Mouse (Mus musculus): Measurements from ENCODE around the gene Bmf. TPM values are rescaled to one million over a fixed set of nuclear protein-coding genes. Genes with fewer than 3 reads are reported as not detected.

The Bmf gene
- polyA plus RNA-seq, 1 experiment from 2014 or later = 6.0 TPM

GRCm38 (mm10) chr2:118495024-118495423 is 54.5 kb downstream of the Bmf start:
- WGBS = 76% methylated on average over 9 of the region's 9 CpGs
- no peak overlapping the region for H3K27ac ChIP-seq (ENCODE audit: low read depth, low read length)
- no peak overlapping the region for H3K4me2 ChIP-seq (ENCODE audit: low read depth, low read length, severe bottlenecking)
- ATAC-seq (replicated peaks; ENCODE audit: low FRiP score) (no peak), DNase-seq (ENCODE audit: low spot score) (no peak)
- no peaks in the 10 kb centered on the region for H3K27me3 ChIP-seq (ENCODE audit: control insufficient read depth, insufficient read depth, low read length)
- no peaks in the 10 kb centered on the region for H3K9me3 ChIP-seq (ENCODE audit: control insufficient read depth, low read length)
- no peak overlapping the region for H3K9ac ChIP-seq (ENCODE audit: low read length)
- peaks cover 5% of the 10 kb centered on the region; the same call in 1 of the 2 replicates for H3K4me1 ChIP-seq (replicated peaks; ENCODE audit: control insufficient read depth, insufficient read depth, low read length)
- no peaks in the 10 kb centered on the region for H3K36me3 ChIP-seq (ENCODE audit: control insufficient read depth, insufficient read depth, low read length)
- H3K4me3 ChIP-seq (ENCODE audit: low read depth, low read length) = no peak overlapping the region

- no peaks in the 10 kb centered on the region for H3K27me3 ChIP-seq (ENCODE audit: control insufficient read depth, insufficient read depth, low read length)
- H3K4me3 ChIP-seq (ENCODE audit: low read depth, low read length) = no peak overlapping the region
- no peak overlapping the region for H3K9ac ChIP-seq (ENCODE audit: low read length)
- H3K27ac ChIP-seq (ENCODE audit: low read depth, low read length) = no peak overlapping the region
- H3K9me3 ChIP-seq (ENCODE audit: control insufficient read depth, low read length) = no peaks in the 10 kb centered on the region; the same call in 1 of the 2 replicates
- DNase-seq (ENCODE audit: low spot score) = no peak
- H3K36me3 ChIP-seq (ENCODE audit: control insufficient read depth, insufficient read depth, low read length) = no peaks in the 10 kb centered on the region
- 79% methylated on average over 4 of the region's 4 CpGs for WGBS
- H3K4me2 ChIP-seq (ENCODE audit: low read depth, low read length, severe bottlenecking) = no peak overlapping the region
- no peaks in the 10 kb centered on the region; the same call in 1 of the 2 replicates for H3K4me1 ChIP-seq (replicated peaks; ENCODE audit: control insufficient read depth, insufficient read depth, low read length)
- no peak for ATAC-seq (replicated peaks; ENCODE audit: low FRiP score)
Measured at GRCm38 (mm10) chr2:118491741-118492395, 57.6 kb downstream of the Bmf start.

GRCm38 (mm10) chr2:118491281-118491731 is 58.2 kb downstream of the Bmf start:
- H3K9ac ChIP-seq (ENCODE audit: low read length) = no peak overlapping the region
- DNase-seq (ENCODE audit: low spot score) = no peak
- WGBS = 72% methylated on average over 5 of the region's 5 CpGs

GRCm38 (mm10) chr2:118490241-118491091 is 59.0 kb downstream of the Bmf start:
- Histone ChIP-seq H3K4me2 (ENCODE audit: low read depth, low read length, severe bottlenecking) (no peak overlapping the region), H3K27ac (ENCODE audit: low read depth, low read length) (no peak overlapping the region), H3K27me3 (ENCODE audit: control insufficient read depth, insufficient read depth, low read length) (no peaks in the 10 kb centered on the region), H3K9ac (ENCODE audit: low read length) (no peak overlapping the region), H3K9me3 (ENCODE audit: control insufficient read depth, low read length) (no peaks in the 10 kb centered on the region; the same call in 1 of the 2 replicates), H3K4me3 (ENCODE audit: low read depth, low read length) (no peak overlapping the region), H3K36me3 (ENCODE audit: control insufficient read depth, insufficient read depth, low read length) (no peaks in the 10 kb centered on the region), H3K4me1 (replicated peaks; ENCODE audit: control insufficient read depth, insufficient read depth, low read length) (no peaks in the 10 kb centered on the region; the same call in 1 of the 2 replicates)
- ATAC-seq (replicated peaks; ENCODE audit: low FRiP score) (no peak), DNase-seq (ENCODE audit: low spot score) (no peak)
- 56% methylated on average over 12 of the region's 12 CpGs for WGBS

More at GRCm38 (mm10) chr2:118491281-118491731, 58.2 kb downstream of the Bmf start:
- no peaks in the 10 kb centered on the region; the same call in 1 of the 2 replicates for H3K4me1 ChIP-seq (replicated peaks; ENCODE audit: control insufficient read depth, insufficient read depth, low read length)
- H3K27me3 ChIP-seq (ENCODE audit: control insufficient read depth, insufficient read depth, low read length) = no peaks in the 10 kb centered on the region
- H3K4me2 ChIP-seq (ENCODE audit: low read depth, low read length, severe bottlenecking) = no peak overlapping the region
- no peaks in the 10 kb centered on the region; the same call in 1 of the 2 replicates for H3K9me3 ChIP-seq (ENCODE audit: control insufficient read depth, low read length)
- no peak overlapping the region for H3K27ac ChIP-seq (ENCODE audit: low read depth, low read length)
- H3K4me3 ChIP-seq (ENCODE audit: low read depth, low read length) = no peak overlapping the region
- no peaks in the 10 kb centered on the region for H3K36me3 ChIP-seq (ENCODE audit: control insufficient read depth, insufficient read depth, low read length)
- no peak for ATAC-seq (replicated peaks; ENCODE audit: low FRiP score)

- H3K9me3 ChIP-seq (ENCODE audit: control insufficient read depth, low read length) = no peaks in the 10 kb centered on the region; the same call in 1 of the 2 replicates
- DNase-seq (ENCODE audit: low spot score) (no peak), ATAC-seq (replicated peaks; ENCODE audit: low FRiP score) (no peak)
- H3K27me3 ChIP-seq (ENCODE audit: control insufficient read depth, insufficient read depth, low read length) = no peaks in the 10 kb centered on the region
- no peak overlapping the region for H3K4me2 ChIP-seq (ENCODE audit: low read depth, low read length, severe bottlenecking)
- H3K27ac ChIP-seq (ENCODE audit: low read depth, low read length) = no peak overlapping the region
- H3K9ac ChIP-seq (ENCODE audit: low read length) = no peak overlapping the region
- no peaks in the 10 kb centered on the region for H3K36me3 ChIP-seq (ENCODE audit: control insufficient read depth, insufficient read depth, low read length)
- 62% methylated on average over 3 of the region's 3 CpGs for whole genome bisulfite sequencing
- H3K4me3 ChIP-seq (ENCODE audit: low read depth, low read length) = no peak overlapping the region
- H3K4me1 ChIP-seq (replicated peaks; ENCODE audit: control insufficient read depth, insufficient read depth, low read length) = no peaks in the 10 kb centered on the region; the same call in 1 of the 2 replicates
Measured at GRCm38 (mm10) chr2:118487806-118488205, 61.7 kb downstream of the Bmf start.

- Histone ChIP-seq H3K9me3 (ENCODE audit: control insufficient read depth, low read length) (no peaks in the 10 kb centered on the region; the same call in 1 of the 2 replicates), H3K9ac (ENCODE audit: low read length) (no peak overlapping the region), H3K36me3 (ENCODE audit: control insufficient read depth, insufficient read depth, low read length) (no peaks in the 10 kb centered on the region), H3K4me3 (ENCODE audit: low read depth, low read length) (no peak overlapping the region), H3K27ac (ENCODE audit: low read depth, low read length) (no peak overlapping the region), H3K27me3 (ENCODE audit: control insufficient read depth, insufficient read depth, low read length) (no peaks in the 10 kb centered on the region), H3K4me1 (replicated peaks; ENCODE audit: control insufficient read depth, insufficient read depth, low read length) (no peaks in the 10 kb centered on the region; the same call in 1 of the 2 replicates), H3K4me2 (ENCODE audit: low read depth, low read length, severe bottlenecking) (no peak overlapping the region)
- DNase-seq (ENCODE audit: low spot score) (peak; percentile 91), ATAC-seq (replicated peaks; ENCODE audit: low FRiP score) (peak; percentile 73)
- 21% methylated on average over 12 of the region's 12 CpGs for WGBS
Measured at GRCm38 (mm10) chr2:118486933-118487332, 62.6 kb downstream of the Bmf start.

GRCm38 (mm10) chr2:118485415-118485814 is 64.1 kb downstream of the Bmf start:
- Histone ChIP-seq H3K4me1 (replicated peaks; ENCODE audit: control insufficient read depth, insufficient read depth, low read length) (no peaks in the 10 kb centered on the region; the same call in 1 of the 2 replicates), H3K36me3 (ENCODE audit: control insufficient read depth, insufficient read depth, low read length) (no peaks in the 10 kb centered on the region), H3K27me3 (ENCODE audit: control insufficient read depth, insufficient read depth, low read length) (no peaks in the 10 kb centered on the region), H3K9ac (ENCODE audit: low read length) (no peak overlapping the region), H3K4me2 (ENCODE audit: low read depth, low read length, severe bottlenecking) (no peak overlapping the region), H3K4me3 (ENCODE audit: low read depth, low read length) (no peak overlapping the region), H3K27ac (ENCODE audit: low read depth, low read length) (no peak overlapping the region), H3K9me3 (ENCODE audit: control insufficient read depth, low read length) (no peaks in the 10 kb centered on the region; the same call in 1 of the 2 replicates)
- WGBS = 85% methylated on average over 3 of the region's 3 CpGs
- no peak for DNase-seq (ENCODE audit: low spot score)
- no peak for ATAC-seq (replicated peaks; ENCODE audit: low FRiP score)

- Histone ChIP-seq H3K9ac (ENCODE audit: low read length) (no peak overlapping the region), H3K9me3 (ENCODE audit: control insufficient read depth, low read length) (no peaks in the 10 kb centered on the region; the same call in 1 of the 2 replicates), H3K36me3 (ENCODE audit: control insufficient read depth, insufficient read depth, low read length) (no peaks in the 10 kb centered on the region), H3K4me1 (replicated peaks; ENCODE audit: control insufficient read depth, insufficient read depth, low read length) (no peaks in the 10 kb centered on the region; the same call in 1 of the 2 replicates), H3K4me2 (ENCODE audit: low read depth, low read length, severe bottlenecking) (no peak overlapping the region), H3K27ac (ENCODE audit: low read depth, low read length) (no peak overlapping the region), H3K4me3 (ENCODE audit: low read depth, low read length) (no peak overlapping the region), H3K27me3 (ENCODE audit: control insufficient read depth, insufficient read depth, low read length) (no peaks in the 10 kb centered on the region)
- DNase-seq (ENCODE audit: low spot score) = no peak
- WGBS = 84% methylated on average over 9 of the region's 9 CpGs
- ATAC-seq (replicated peaks; ENCODE audit: low FRiP score) = no peak
Measured at GRCm38 (mm10) chr2:118484386-118484898, 65.0 kb downstream of the Bmf start.
